Mouse (Mus musculus) heart, embryonic 12.5 days (tissue): ENCODE data around the gene Aco1. TPM values are rescaled to one million over a fixed set of nuclear protein-coding genes. Genes with fewer than 3 reads are reported as not detected.

Experiments
- ATAC-seq: fragments of 200-750 bp; cut with Nextera tagmentation; 2 replicates; pipeline ENCODE4 v1.8.0; 2017; ENCODE audit warnings: moderate TSS enrichment, moderate library complexity; ENCODE audit not compliant: insufficient number of reproducible peaks, low FRiP score
- H3K27ac ChIP-seq: fragments of 300-500 bp; sonication (generic); 2 replicates; pipeline ENCODE4 v1.5.1; 2016; ENCODE audit warnings: mild to moderate bottlenecking, moderate library complexity; ENCODE audit not compliant: poor library complexity, severe bottlenecking
- H3K27me3 ChIP-seq: fragments of 300-500 bp; sonication (generic); replicated peaks from 2 replicates; pipeline ENCODE4 v1.6.1; 2016; ENCODE audit warnings: mild to moderate bottlenecking, moderate library complexity
- H3K36me3 ChIP-seq: fragments of 300-500 bp; sonication (generic); 2 replicates; pipeline ENCODE4 v1.6.1; 2016; ENCODE audit warnings: mild to moderate bottlenecking, moderate library complexity
- H3K4me1 ChIP-seq: fragments of 300-500 bp; sonication (generic); replicated peaks from 2 replicates; pipeline ENCODE4 v1.6.1; 2016; ENCODE audit warnings: mild to moderate bottlenecking
- H3K4me2 ChIP-seq: fragments of 300-500 bp; sonication (generic); 2 replicates; pipeline ENCODE4 v1.6.1; 2016; ENCODE audit warnings: mild to moderate bottlenecking, moderate library complexity
- H3K4me3 ChIP-seq: fragments of 300-500 bp; sonication (generic); 2 replicates; pipeline ENCODE4 v1.5.1; 2016; ENCODE audit warnings: mild to moderate bottlenecking
- H3K9ac ChIP-seq: fragments of 300-500 bp; sonication (generic); 2 replicates; pipeline ENCODE4 v1.6.1; 2016; ENCODE audit warnings: mild to moderate bottlenecking, moderate library complexity
- H3K9me3 ChIP-seq: fragments of 300-500 bp; sonication (generic); replicated peaks from 2 replicates; pipeline ENCODE4 v1.6.1; 2016; ENCODE audit warnings: mild to moderate bottlenecking, moderate library complexity
- WGBS: fragments of 180-500 bp; shearing (Covaris S2); methylation state at CpG from one replicate; pipeline ENCODE4 v1.1.7; 2016; 5-methylcytosine and 5-hydroxymethylcytosine counted together
- polyA plus RNA-seq: library from polyadenylated mRNA; unstranded; fragments of >200 nt; fragmentation: Nextera tagmentation; extraction: Ambion mirVana; gene quantifications from 2 replicates; pipeline ENCODE4 v1.2.1, GENCODE M21; 2016

The Aco1 gene
- polyA plus RNA-seq, 1 experiment from 2014 or later, result 33.1 TPM

DNA sequence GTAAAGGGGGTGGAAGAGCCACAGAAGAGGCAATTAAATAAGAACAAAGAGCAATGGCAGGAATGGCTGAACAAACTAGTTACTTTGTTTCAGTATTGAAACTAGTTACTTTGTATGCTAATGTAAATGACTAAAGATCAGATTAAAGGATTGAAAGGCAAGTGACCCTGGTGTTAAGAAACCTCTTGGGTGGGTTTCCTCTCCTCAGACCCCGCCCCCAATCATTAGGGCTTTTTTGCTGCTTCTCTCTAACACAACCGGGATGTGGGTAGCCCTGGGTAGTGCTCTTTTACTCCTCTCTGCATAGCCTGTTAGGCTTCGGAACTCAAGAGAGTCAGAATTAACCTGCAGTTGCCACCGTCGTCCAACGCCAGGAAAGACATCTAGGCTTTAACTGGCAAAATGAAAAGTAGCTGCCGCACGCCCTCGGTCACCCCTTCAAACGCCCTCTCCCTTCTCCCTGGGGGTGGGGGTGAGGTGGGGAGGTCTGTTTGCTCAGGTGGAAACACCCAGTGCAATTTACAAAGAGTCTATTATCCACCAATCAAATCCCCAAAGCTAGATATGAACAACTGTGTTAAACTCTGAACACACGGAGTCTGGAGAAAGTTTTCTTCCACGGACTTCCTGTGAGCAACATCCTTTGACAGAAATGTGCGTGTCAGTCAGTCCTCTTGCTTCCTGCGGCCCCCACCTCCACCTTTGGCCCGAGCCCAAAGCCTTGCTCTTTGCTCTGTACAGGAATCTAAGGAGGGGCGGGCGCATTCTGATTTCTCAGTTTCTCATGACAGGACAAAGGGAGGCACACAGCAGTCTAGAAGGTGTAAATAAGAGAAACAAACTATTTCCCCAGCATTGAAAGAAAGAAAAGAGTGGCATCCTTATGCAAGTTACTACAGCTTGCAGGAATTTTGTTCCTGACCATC is 95.9 kb downstream of the Aco1 start:
- peak; percentile 78; the same call in 1 of the 2 replicates for ATAC-seq
- H3K36me3 ChIP-seq, result peaks cover 9% of the 10 kb centered on the region; the same call in 1 of the 2 replicates
- whole genome bisulfite sequencing, result 3% methylated on average over 17 of the region's 17 CpGs

GRCm38 (mm10) chr4:40239409-40240271 is 96.8 kb downstream of the Aco1 start, which contains the start of gene Ddx58:
Gene Ddx58 (minus strand): TSS chr4:40239828.
- ATAC-seq, result peak; percentile 71
- peaks cover 3% of the 10 kb centered on the region; the same call in 1 of the 2 replicates for H3K36me3 ChIP-seq
- peak within 1 kb of the TSS; percentile 39; the same call in 1 of the 2 replicates for H3K27ac ChIP-seq
- WGBS, result 4% methylated on average over 35 of the region's 35 CpGs
- H3K4me1 ChIP-seq, result peaks cover 10% of the 10 kb centered on the region; the same call in 1 of the 2 replicates
- H3K27me3 ChIP-seq, result no peaks in the 10 kb centered on the region
- H3K4me2 ChIP-seq, result peak within 1 kb of the TSS; percentile 91
- H3K9ac ChIP-seq, result peak within 1 kb of the TSS; percentile 68
- peak within 1 kb of the TSS; percentile 58 for H3K4me3 ChIP-seq
- H3K9me3 ChIP-seq, result no peaks in the 10 kb centered on the region

More for the DNA sequence above, 95.9 kb downstream of the Aco1 start:
- Histone ChIP-seq H3K4me1 (peaks cover 10% of the 10 kb centered on the region; the same call in 1 of the 2 replicates), H3K27ac (peak overlapping the region; percentile 39; the same call in 1 of the 2 replicates), H3K27me3 (no peaks in the 10 kb centered on the region), H3K9me3 (no peaks in the 10 kb centered on the region), H3K4me3 (peak overlapping the region; percentile 58), H3K4me2 (peak overlapping the region; percentile 91), H3K9ac (peak overlapping the region; percentile 68)

DNA sequence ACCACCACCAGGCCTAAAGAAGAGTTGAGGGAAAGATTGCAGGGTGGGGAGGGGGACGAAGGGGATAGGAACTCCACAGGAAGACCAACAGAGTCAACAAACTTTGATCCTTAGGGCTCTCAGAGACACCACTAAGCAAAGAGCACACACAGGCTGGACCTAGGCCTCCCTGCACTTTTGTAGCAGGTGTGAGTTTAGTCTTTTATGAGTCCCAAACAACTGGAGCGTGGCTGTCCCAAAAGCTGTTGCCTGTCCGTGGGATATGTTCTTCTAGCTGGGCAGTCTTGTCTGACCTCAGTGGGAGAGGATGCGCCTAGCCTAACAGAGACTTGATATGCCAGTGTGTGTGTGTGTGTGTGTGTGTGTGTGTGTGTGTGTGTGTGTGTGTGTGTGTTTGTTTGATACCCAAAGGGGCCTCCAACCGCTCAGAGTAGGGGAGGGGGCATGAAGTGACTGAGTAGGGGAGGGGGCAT is 97.4 kb downstream of the Aco1 start:
- H3K9me3 ChIP-seq, result no peaks in the 10 kb centered on the region
- no peaks in the 10 kb centered on the region for H3K27me3 ChIP-seq
- H3K4me3 ChIP-seq, result peak overlapping the region; percentile 58
- no peak overlapping the region for H3K27ac ChIP-seq
- no peaks in the 10 kb centered on the region for H3K36me3 ChIP-seq
- H3K4me2 ChIP-seq, result peak overlapping the region; percentile 91
- 0 out of 2 replicates have a peak, but pooled peaks have one; percentile 30 for ATAC-seq
- peaks cover 10% of the 10 kb centered on the region; the same call in 1 of the 2 replicates for H3K4me1 ChIP-seq
- H3K9ac ChIP-seq, result peak overlapping the region; percentile 60
- whole genome bisulfite sequencing, result 46% methylated on average over 5 of the region's 5 CpGs

DNA sequence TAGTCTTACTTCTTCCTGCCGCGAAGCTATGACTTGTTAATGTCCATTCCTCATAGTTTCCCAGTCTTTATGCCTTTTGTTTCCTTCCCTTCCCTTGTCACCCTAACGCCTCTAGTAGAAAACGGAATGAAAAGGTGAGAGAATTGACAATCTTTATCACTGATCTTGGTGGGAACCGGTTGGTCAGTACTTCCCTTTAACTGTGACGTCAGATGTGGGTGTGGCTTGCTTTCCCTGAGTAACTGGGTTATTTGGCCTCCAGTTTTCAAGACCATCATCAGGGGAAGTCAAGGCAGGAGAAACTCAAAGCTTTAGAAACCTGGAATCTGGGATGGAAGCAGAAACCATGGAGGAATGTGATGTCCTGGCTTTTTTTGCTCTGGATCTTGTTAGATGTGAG is 99.0 kb downstream of the Aco1 start:
- 51% methylated on average over 6 of the region's 6 CpGs for WGBS
- no peak for ATAC-seq
- no peaks in the 10 kb centered on the region for H3K9me3 ChIP-seq

GRCm38 (mm10) chr4:40243006-40243405 is 100.1 kb downstream of the Aco1 start:
- no peaks in the 10 kb centered on the region for H3K27me3 ChIP-seq

More for the DNA sequence above, 99.0 kb downstream of the Aco1 start:
- Histone ChIP-seq H3K4me2 (no peak overlapping the region), H3K27ac (no peak overlapping the region), H3K4me3 (no peak overlapping the region), H3K36me3 (no peaks in the 10 kb centered on the region), H3K27me3 (no peaks in the 10 kb centered on the region), H3K4me1 (peaks cover 10% of the 10 kb centered on the region; the same call in 1 of the 2 replicates), H3K9ac (no peak overlapping the region)

DNA sequence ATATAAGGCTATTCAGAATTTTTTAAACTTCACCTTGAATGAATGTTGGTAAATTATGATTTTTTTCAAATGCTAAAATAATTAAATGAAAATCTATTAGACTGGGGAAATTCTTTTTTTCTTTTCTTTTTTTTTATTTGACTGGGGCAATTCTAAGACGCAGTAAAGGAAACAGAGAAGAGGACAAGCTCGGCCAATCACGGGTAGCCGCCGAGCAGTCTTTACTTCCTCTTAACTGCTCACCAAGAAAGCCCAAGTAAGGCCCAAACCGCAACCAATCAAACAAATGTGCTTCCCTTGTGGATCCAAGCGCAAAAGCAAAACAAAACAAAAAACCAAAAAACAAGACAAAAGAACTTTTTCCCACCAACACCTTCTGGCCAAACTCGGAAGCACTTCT is 101.2 kb downstream of the Aco1 start:
- H3K4me3 ChIP-seq, result no peak overlapping the region
- H3K27me3 ChIP-seq, result no peaks in the 10 kb centered on the region
- no peak overlapping the region for H3K4me2 ChIP-seq
- H3K4me1 ChIP-seq, result 0 out of 2 replicates have a peak, but pooled peaks cover 5% of the 10 kb centered on the region
- no peak overlapping the region for H3K27ac ChIP-seq
- ATAC-seq, result no peak
- no peak overlapping the region for H3K9ac ChIP-seq
- H3K9me3 ChIP-seq, result no peaks in the 10 kb centered on the region
- H3K36me3 ChIP-seq, result no peaks in the 10 kb centered on the region
- 80% methylated on average over 8 of the region's 8 CpGs for WGBS

More at GRCm38 (mm10) chr4:40243006-40243405, 100.1 kb downstream of the Aco1 start:
- Histone ChIP-seq H3K9ac (no peak overlapping the region), H3K36me3 (no peaks in the 10 kb centered on the region), H3K27ac (no peak overlapping the region), H3K4me1 (peaks cover 10% of the 10 kb centered on the region; the same call in 1 of the 2 replicates), H3K4me3 (no peak overlapping the region), H3K9me3 (no peaks in the 10 kb centered on the region), H3K4me2 (no peak overlapping the region)
- no peak for ATAC-seq
- WGBS, result 82% methylated on average over 4 of the region's 4 CpGs

Other genes with a start within 250 kb of the Aco1 start
- gene Ddx58, start 96.7 kb downstream of the Aco1 start, polyA plus RNA-seq, result 8.1 and 8.7 TPM in 2 replicates
- gene Smim27, start 126.5 kb downstream of the Aco1 start, polyA plus RNA-seq, result 28.4 and 34.7 TPM in 2 replicates
- gene Topors, start 126.8 kb downstream of the Aco1 start, polyA plus RNA-seq, result 35.3 and 36.3 TPM in 2 replicates
- 457 and 461 TPM in 2 replicates for gene Ndufb6, start 136.3 kb downstream of the Aco1 start, polyA plus RNA-seq